Mouse (Mus musculus): ENCODE results near the gene Hyls1.

DNA sequence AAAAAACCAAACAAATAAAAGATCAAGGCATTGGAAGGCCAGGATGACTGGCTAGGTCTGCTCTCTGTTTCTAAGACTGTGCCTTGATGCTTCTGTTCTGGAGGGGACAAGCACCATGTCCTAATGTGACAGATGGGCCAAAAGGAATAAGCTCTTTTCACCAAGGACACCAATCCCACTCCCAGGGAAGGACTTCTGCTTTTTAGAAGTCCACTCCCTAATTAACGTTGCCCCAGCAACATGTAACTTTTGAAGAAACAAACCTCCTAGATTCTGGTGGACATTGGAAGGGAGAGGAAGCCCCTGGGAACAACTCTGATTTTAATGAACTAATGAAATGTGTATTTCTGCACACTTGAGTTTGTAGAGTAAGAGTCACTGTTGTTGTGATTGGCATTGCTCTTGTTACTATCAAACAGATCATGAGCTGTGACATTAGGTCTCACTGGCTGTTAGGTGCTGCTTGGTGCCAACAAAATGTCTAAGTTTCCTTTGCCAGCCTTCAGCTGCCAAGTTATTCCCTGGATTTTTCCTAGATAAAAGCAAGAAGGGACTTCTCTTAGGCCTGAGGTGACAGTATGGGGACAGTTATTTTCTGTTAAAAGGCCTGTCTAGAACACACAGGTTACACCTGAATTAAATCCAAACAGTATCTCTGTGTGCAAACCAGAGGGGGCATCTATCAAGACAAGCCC is 47.2 kb downstream of the Hyls1 start:
- TF ChIP-seq ZMIZ1 (IDR thresholded peaks at IDR 0.05; ENCODE audit: low read depth, low read length) (no peak), NRF1 (IDR thresholded peaks at IDR 0.05; ENCODE audit: insufficient read depth, low read depth, low read length, poor library complexity, severe bottlenecking) (no peak), CTCF (IDR thresholded peaks at IDR 0.05 in 2 of 3, conservative IDR thresholded peaks at IDR 0.05 in 1 of 3; ENCODE audit: control insufficient read depth in 1 of 3, insufficient read depth in 1 of 3, low read depth in 2 of 3, low read length in 3 of 3, poor library complexity in 1 of 3, severe bottlenecking in 1 of 3) (no peak), E2F4 (IDR thresholded peaks at IDR 0.05; ENCODE audit: borderline replicate concordance, low read depth, low read length) (no peak), RCOR1 (IDR thresholded peaks at IDR 0.05; ENCODE audit: low read depth, low read length) (no peak), USF2 (IDR thresholded peaks at IDR 0.05; ENCODE audit: borderline replicate concordance in 1 of 2, insufficient read depth in 1 of 2, low read depth in 1 of 2, low read length in 2 of 2) (no peak), MAX (IDR thresholded peaks at IDR 0.05; ENCODE audit: low read length) (no peak), ZC3H11A (IDR thresholded peaks at IDR 0.05; ENCODE audit: low read depth, low read length) (no peak), HCFC1 (IDR thresholded peaks at IDR 0.05; ENCODE audit: low read depth, low read length) (no peak), POLR2A (IDR thresholded peaks at IDR 0.05; ENCODE audit: control insufficient read depth in 1 of 2, insufficient read depth in 1 of 2, low read depth in 1 of 2, low read length in 2 of 2, poor library complexity in 1 of 2) (no peak), EP300 (IDR thresholded peaks at IDR 0.05; ENCODE audit: low read depth in 1 of 2, low read length in 2 of 2) (no peak), TCF12 (IDR thresholded peaks at IDR 0.05; ENCODE audit: low read depth, low read length) (no peak)
